Comparison of ENCODE assay signal across 16 mouse cellular contexts in the genomic region with DNA sequence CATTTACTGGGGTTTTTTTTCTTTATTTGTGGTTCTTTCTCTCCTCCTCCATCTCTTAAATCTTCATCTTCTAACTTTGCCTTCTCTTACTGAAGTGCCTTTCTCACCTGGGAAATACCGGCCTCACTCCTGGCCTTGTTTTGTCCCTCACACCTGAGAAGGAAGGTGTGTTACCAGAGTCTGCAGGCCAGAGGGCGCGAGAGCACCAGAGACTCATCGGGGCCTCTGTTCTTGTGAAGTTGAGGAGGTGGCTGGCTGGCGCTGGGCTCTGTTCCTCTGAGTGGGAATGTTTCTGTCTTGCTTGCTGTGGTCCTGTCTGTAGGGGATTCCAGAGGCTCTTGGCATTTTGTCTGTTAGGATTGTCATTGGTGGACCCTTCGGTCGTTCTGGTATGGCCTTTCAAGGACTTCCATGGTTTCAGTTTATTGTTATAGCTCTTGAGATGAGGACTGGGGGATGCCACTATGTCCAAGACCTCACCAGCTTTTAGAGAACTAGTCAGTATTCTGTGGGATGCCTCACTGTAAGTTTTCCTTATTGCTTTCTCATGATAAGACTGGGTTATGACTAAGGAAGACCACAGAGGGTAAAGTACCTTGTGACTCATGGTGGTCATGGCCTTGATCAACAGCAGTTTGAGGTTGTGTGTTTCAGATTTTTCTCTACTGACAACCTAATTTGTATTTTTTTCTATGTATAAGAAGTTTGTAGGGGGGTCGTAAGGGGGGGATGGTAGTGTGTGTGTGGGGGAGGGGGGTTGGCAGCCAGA. TPM values are rescaled to one million over a fixed set of nuclear protein-coding genes. Genes with fewer than 3 reads are reported as not detected.
DNase-seq lines count a peak whose midpoint lies in the region; ATAC-seq and TF ChIP-seq lines count a peak whose summit lies in the region.
"Had no signal": no experiment of that assay in that cellular context is flagged by ENCODE, and none has a peak within 500 bp of the region (broad histone marks: within the 10 kb centered on the region; RNA-seq: fewer than 3 reads in every experiment).

No protein-coding gene starts in this region.

- H3K27ac ChIP-seq in liver, embryonic 12.5 days: 0 out of 2 replicates have a peak overlapping the region, but pooled peaks have one; percentile 15
- peak overlapping the region; percentile 63; the same call in 1 of the 2 replicates for H3K27ac ChIP-seq in liver, postnatal 0 days (ENCODE audit: low read depth)
- no peak overlapping the region for H3K27ac ChIP-seq in layer of hippocampus, adult 2 months
- H3K27ac ChIP-seq: forebrain, embryonic 13.5 days; left cerebral cortex, adult 2 months; limb, embryonic 15.5 days; midbrain, embryonic 10.5 days; stomach, embryonic 15.5 days had no signal

- no peak overlapping the region for H3K4me2 ChIP-seq in liver, embryonic 12.5 days
- no peak overlapping the region for H3K4me2 ChIP-seq in liver, postnatal 0 days (ENCODE audit: low read depth, low read length)
- H3K4me2 ChIP-seq: forebrain, embryonic 13.5 days; limb, embryonic 15.5 days; stomach, embryonic 15.5 days had no signal

- H3K27me3 ChIP-seq in liver, embryonic 12.5 days (replicated peaks): no peaks in the 10 kb centered on the region
- H3K27me3 ChIP-seq in liver, postnatal 0 days (ENCODE audit: insufficient read depth, low read length): no peaks in the 10 kb centered on the region
- H3K27me3 ChIP-seq: forebrain, embryonic 13.5 days; limb, embryonic 15.5 days; stomach, embryonic 15.5 days had no signal

- intact Hi-C loops in gastrocnemius, postnatal 14 days (cut with DNase I; ENCODE audit: low total_unique reads): no loop called here

- H3K9ac ChIP-seq in liver, embryonic 12.5 days: no peak overlapping the region
- H3K9ac ChIP-seq in liver, postnatal 0 days (replicated peaks): no peak overlapping the region
- H3K9ac ChIP-seq: forebrain, embryonic 13.5 days; limb, embryonic 15.5 days; stomach, embryonic 15.5 days had no signal

- no peak for ATAC-seq in liver, embryonic 12.5 days
- ATAC-seq in liver, postnatal 0 days: no peak
- ATAC-seq: forebrain, embryonic 13.5 days had no signal

- peaks cover 4% of the 10 kb centered on the region; the same call in 1 of the 2 replicates for H3K36me3 ChIP-seq in liver, embryonic 12.5 days
- H3K36me3 ChIP-seq in liver, postnatal 0 days (replicated peaks; ENCODE audit: insufficient read depth, low read length): no peaks in the 10 kb centered on the region
- H3K36me3 ChIP-seq: limb, embryonic 15.5 days; stomach, embryonic 15.5 days had no signal

- no peak for TF ChIP-seq EP300 in liver, postnatal 0 days (IDR thresholded peaks at IDR 0.05; ENCODE audit: low read depth)

- DNase-seq in liver (no peak), ZHBTc4 (ENCODE audit: low read depth, low spot score) (peak; percentile 21)
- peak; percentile 32 for DNase-seq in CD4-positive helper T cell, adult 2 months (ENCODE audit: low read depth, low spot score)
- no peak for DNase-seq in liver, postnatal 0 days
- DNase-seq in layer of hippocampus, adult 2 months (ENCODE audit: low spot score in 2 of 2): no peak
- no peak for DNase-seq in T-cell, adult 2 months (ENCODE audit: low spot score)
- DNase-seq in gastrocnemius, postnatal 14 days: no peak
- DNase-seq: adrenal gland, postnatal 25 days; kidney, postnatal 4 days; right cerebral cortex, postnatal 4 days had no signal

- H3K9me3 ChIP-seq in liver, embryonic 12.5 days (replicated peaks): no peaks in the 10 kb centered on the region
- H3K9me3 ChIP-seq in liver, postnatal 0 days (ENCODE audit: low read length): peaks cover 2% of the 10 kb centered on the region; the same call in 1 of the 2 replicates
- H3K9me3 ChIP-seq: limb, embryonic 15.5 days; stomach, embryonic 15.5 days had no signal

- H3K4me1 ChIP-seq in liver, embryonic 12.5 days: peaks cover 97% of the 10 kb centered on the region
- peaks cover 53% of the 10 kb centered on the region for H3K4me1 ChIP-seq in liver, postnatal 0 days (ENCODE audit: insufficient read depth)

- 0 out of 2 replicates have a peak, but pooled peaks have one; percentile 7 for TF ChIP-seq CTCF in liver, postnatal 0 days (IDR thresholded peaks at IDR 0.05; ENCODE audit: low read depth)
- TF ChIP-seq CTCF in layer of hippocampus, adult 2 months (conservative IDR thresholded peaks at IDR 0.05): no peak

- WGBS in liver, embryonic 12.5 days (ENCODE audit: insufficient replicate concordance): 77% methylated on average over 8 of the region's 8 CpGs
- WGBS in liver, postnatal 0 days (ENCODE audit: insufficient replicate concordance): 86% methylated on average over 8 of the region's 8 CpGs

- no peak overlapping the region for H3K4me3 ChIP-seq in liver, embryonic 12.5 days
- no peak overlapping the region for H3K4me3 ChIP-seq in liver, postnatal 0 days (ENCODE audit: low read depth, low read length)
- no peak overlapping the region for H3K4me3 ChIP-seq in layer of hippocampus, adult 2 months
- H3K4me3 ChIP-seq: forebrain, embryonic 13.5 days; left cerebral cortex, adult 2 months; limb, embryonic 15.5 days; midbrain, embryonic 10.5 days; stomach, embryonic 15.5 days had no signal

RNA-seq across cellular contexts. Expression of a gene that starts 9.5 kb away (rescaled TPM):
- 40.1 and 42.5 TPM in 2 replicates for polyA plus RNA-seq in liver, embryonic 12.5 days (2016; fragmentation: Nextera tagmentation; extraction: Ambion mirVana)
- polyA plus RNA-seq in liver, postnatal 0 days (2015; fragmentation: Nextera tagmentation; extraction: Ambion mirVana): 34.0 and 44.5 TPM in 2 replicates
- 100 to 1,000 TPM in 1 of 2 experiments, 10 to 100 TPM in 1; 95.8 to 109 TPM for total RNA-seq in layer of hippocampus, adult 2 months (2021)
- total RNA-seq in gastrocnemius, postnatal 14 days (2021): 1 to 10 TPM; 6.1 to 6.3 TPM

Comparison
In these comparisons a context has a peak if more than half of its experiments do, and no peak if none do; other contexts are left out.
1. DNase-seq: peak in CD4-positive helper T cell, adult 2 months (single experiment) and ZHBTc4 (single experiment); none in liver (single experiment), liver, postnatal 0 days (single experiment), layer of hippocampus, adult 2 months (0 of 2), T-cell, adult 2 months (single experiment) and gastrocnemius, postnatal 14 days (single experiment).
2. RNA of a gene that starts 9.5 kb away (total RNA-seq): 95.8 to 109 TPM in layer of hippocampus, adult 2 months; 6.1 to 6.3 TPM in gastrocnemius, postnatal 14 days; every median in the first group is over 10 times any median in the second.